Mouse (Mus musculus): Measurements from ENCODE around the gene Kif13a. TPM values are rescaled to one million over a fixed set of nuclear protein-coding genes. Genes with fewer than 3 reads are reported as not detected.

Kif13a gene
- polyA plus RNA-seq, 1 experiment from 2014 or later, result 7.9 TPM

- no peak for ATAC-seq (ENCODE audit: insufficient read depth, low FRiP score)
Observed at GRCm38 (mm10) chr13:46721009-46721408, 208.7 kb downstream of the Kif13a start.

GRCm38 (mm10) chr13:46718893-46719400, 210.7 kb downstream of the Kif13a start:
- no peak for ATAC-seq (ENCODE audit: insufficient read depth, low FRiP score)
- H3K9ac ChIP-seq (ENCODE audit: low read length), result no peak overlapping the region
- H3K4me2 ChIP-seq (ENCODE audit: low read depth, low read length), result no peak overlapping the region
- no peaks in the 10 kb centered on the region for H3K9me3 ChIP-seq (replicated peaks; ENCODE audit: control insufficient read depth, low read length)
- peaks cover 3% of the 10 kb centered on the region; the same call in 1 of the 2 replicates for H3K4me1 ChIP-seq (ENCODE audit: control insufficient read depth, insufficient read depth, low read length)
- no peaks in the 10 kb centered on the region for H3K27me3 ChIP-seq (ENCODE audit: control insufficient read depth, insufficient read depth, low read length)
- H3K27ac ChIP-seq (ENCODE audit: low read length), result no peak overlapping the region
- WGBS, result 78% methylated on average over 5 of the region's 5 CpGs
- no peak overlapping the region for H3K4me3 ChIP-seq (replicated peaks; ENCODE audit: low read length)
- peaks cover 3% of the 10 kb centered on the region; the same call in 1 of the 2 replicates for H3K36me3 ChIP-seq (ENCODE audit: control insufficient read depth, insufficient read depth, low read length)

More at GRCm38 (mm10) chr13:46721009-46721408, 208.7 kb downstream of the Kif13a start:
- Histone ChIP-seq H3K9ac (ENCODE audit: low read length) (no peak overlapping the region), H3K27ac (ENCODE audit: low read length) (no peak overlapping the region), H3K36me3 (ENCODE audit: control insufficient read depth, insufficient read depth, low read length) (no peaks in the 10 kb centered on the region), H3K4me2 (ENCODE audit: low read depth, low read length) (no peak overlapping the region), H3K4me1 (ENCODE audit: control insufficient read depth, insufficient read depth, low read length) (peaks cover 17% of the 10 kb centered on the region), H3K9me3 (replicated peaks; ENCODE audit: control insufficient read depth, low read length) (no peaks in the 10 kb centered on the region), H3K27me3 (ENCODE audit: control insufficient read depth, insufficient read depth, low read length) (no peaks in the 10 kb centered on the region), H3K4me3 (replicated peaks; ENCODE audit: low read length) (no peak overlapping the region)

- no peak overlapping the region for H3K9ac ChIP-seq (ENCODE audit: low read length)
- H3K4me3 ChIP-seq (replicated peaks; ENCODE audit: low read length), result no peak overlapping the region
- no peak overlapping the region for H3K27ac ChIP-seq (ENCODE audit: low read length)
- no peak overlapping the region for H3K4me2 ChIP-seq (ENCODE audit: low read depth, low read length)
- H3K9me3 ChIP-seq (replicated peaks; ENCODE audit: control insufficient read depth, low read length), result no peaks in the 10 kb centered on the region
- peaks cover 14% of the 10 kb centered on the region; the same call in 1 of the 2 replicates for H3K36me3 ChIP-seq (ENCODE audit: control insufficient read depth, insufficient read depth, low read length)
- H3K4me1 ChIP-seq (ENCODE audit: control insufficient read depth, insufficient read depth, low read length), result peaks cover 3% of the 10 kb centered on the region; the same call in 1 of the 2 replicates
- 65% methylated on average over 3 of the region's 3 CpGs for WGBS
- ATAC-seq (ENCODE audit: insufficient read depth, low FRiP score), result no peak
- H3K27me3 ChIP-seq (ENCODE audit: control insufficient read depth, insufficient read depth, low read length), result no peaks in the 10 kb centered on the region
Observed at GRCm38 (mm10) chr13:46715976-46716639, 213.6 kb downstream of the Kif13a start.

- ATAC-seq (ENCODE audit: insufficient read depth, low FRiP score), result no peak
- no peaks in the 10 kb centered on the region for H3K4me1 ChIP-seq (ENCODE audit: control insufficient read depth, insufficient read depth, low read length)
- no peak overlapping the region for H3K4me3 ChIP-seq (replicated peaks; ENCODE audit: low read length)
- H3K9me3 ChIP-seq (replicated peaks; ENCODE audit: control insufficient read depth, low read length), result no peaks in the 10 kb centered on the region
- no peaks in the 10 kb centered on the region for H3K27me3 ChIP-seq (ENCODE audit: control insufficient read depth, insufficient read depth, low read length)
- no peak overlapping the region for H3K9ac ChIP-seq (ENCODE audit: low read length)
- no peak overlapping the region for H3K27ac ChIP-seq (ENCODE audit: low read length)
- peaks cover 18% of the 10 kb centered on the region; the same call in 1 of the 2 replicates for H3K36me3 ChIP-seq (ENCODE audit: control insufficient read depth, insufficient read depth, low read length)
- 90% methylated on average over 5 of the region's 5 CpGs for WGBS
- H3K4me2 ChIP-seq (ENCODE audit: low read depth, low read length), result no peak overlapping the region
Observed at GRCm38 (mm10) chr13:46713486-46713885, 216.2 kb downstream of the Kif13a start.

DNA sequence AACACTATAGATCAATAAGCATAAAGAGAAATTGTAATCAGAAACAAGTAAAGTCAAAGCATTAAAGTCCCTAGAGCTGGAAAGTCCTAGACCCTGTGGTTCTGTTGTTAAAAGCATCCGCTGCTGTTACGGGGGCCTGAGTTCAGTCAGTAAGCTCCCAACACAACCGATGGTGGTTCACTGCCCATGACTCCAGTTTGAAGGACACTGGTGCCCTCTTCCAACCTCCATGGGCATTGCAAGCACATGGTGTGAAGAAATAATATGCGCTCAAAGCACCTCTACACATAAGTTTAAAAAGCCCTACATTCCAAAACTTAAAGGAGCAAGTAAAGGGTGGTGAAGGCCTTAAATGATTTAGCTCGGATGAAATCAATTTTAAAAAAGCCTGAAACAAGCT, 226.5 kb downstream of the Kif13a start:
- no peak overlapping the region for H3K4me2 ChIP-seq (ENCODE audit: low read depth, low read length)
- no peaks in the 10 kb centered on the region for H3K27me3 ChIP-seq (ENCODE audit: control insufficient read depth, insufficient read depth, low read length)
- no peak for ATAC-seq (ENCODE audit: insufficient read depth, low FRiP score)
- peaks cover 9% of the 10 kb centered on the region; the same call in 1 of the 2 replicates for H3K36me3 ChIP-seq (ENCODE audit: control insufficient read depth, insufficient read depth, low read length)
- no peak overlapping the region for H3K27ac ChIP-seq (ENCODE audit: low read length)
- no peaks in the 10 kb centered on the region for H3K9me3 ChIP-seq (replicated peaks; ENCODE audit: control insufficient read depth, low read length)
- WGBS, result 81% methylated on average over 5 of the region's 5 CpGs
- H3K9ac ChIP-seq (ENCODE audit: low read length), result no peak overlapping the region
- H3K4me3 ChIP-seq (replicated peaks; ENCODE audit: low read length), result no peak overlapping the region
- H3K4me1 ChIP-seq (ENCODE audit: control insufficient read depth, insufficient read depth, low read length), result no peaks in the 10 kb centered on the region

GRCm38 (mm10) chr13:46701486-46701885, 228.2 kb downstream of the Kif13a start:
- no peak for ATAC-seq (ENCODE audit: insufficient read depth, low FRiP score)
- no peaks in the 10 kb centered on the region for H3K27me3 ChIP-seq (ENCODE audit: control insufficient read depth, insufficient read depth, low read length)
- H3K4me1 ChIP-seq (ENCODE audit: control insufficient read depth, insufficient read depth, low read length), result no peaks in the 10 kb centered on the region
- no peak overlapping the region for H3K27ac ChIP-seq (ENCODE audit: low read length)
- H3K4me2 ChIP-seq (ENCODE audit: low read depth, low read length), result no peak overlapping the region
- H3K36me3 ChIP-seq (ENCODE audit: control insufficient read depth, insufficient read depth, low read length), result 0 out of 2 replicates have a peak, but pooled peaks cover 4% of the 10 kb centered on the region
- 93% methylated on average over 2 of the region's 2 CpGs for WGBS
- H3K4me3 ChIP-seq (replicated peaks; ENCODE audit: low read length), result no peak overlapping the region
- H3K9me3 ChIP-seq (replicated peaks; ENCODE audit: control insufficient read depth, low read length), result no peaks in the 10 kb centered on the region
- H3K9ac ChIP-seq (ENCODE audit: low read length), result no peak overlapping the region

- no peaks in the 10 kb centered on the region for H3K4me1 ChIP-seq (ENCODE audit: control insufficient read depth, insufficient read depth, low read length)
- H3K27me3 ChIP-seq (ENCODE audit: control insufficient read depth, insufficient read depth, low read length), result no peaks in the 10 kb centered on the region
- no peak overlapping the region for H3K9ac ChIP-seq (ENCODE audit: low read length)
- 94% methylated on average over 1 of the region's 1 CpGs for WGBS
- H3K4me3 ChIP-seq (replicated peaks; ENCODE audit: low read length), result no peak overlapping the region
- no peaks in the 10 kb centered on the region for H3K9me3 ChIP-seq (replicated peaks; ENCODE audit: control insufficient read depth, low read length)
- H3K27ac ChIP-seq (ENCODE audit: low read length), result no peak overlapping the region
- no peak overlapping the region for H3K4me2 ChIP-seq (ENCODE audit: low read depth, low read length)
- ATAC-seq (ENCODE audit: insufficient read depth, low FRiP score), result no peak
- 0 out of 2 replicates have a peak, but pooled peaks cover under 1% of the 10 kb centered on the region for H3K36me3 ChIP-seq (ENCODE audit: control insufficient read depth, insufficient read depth, low read length)
Observed at GRCm38 (mm10) chr13:46699372-46699771, 230.3 kb downstream of the Kif13a start.

Other genes with a start within 250 kb of the Kif13a start
- 16.9 and 18.5 TPM in 2 replicates for gene Nup153, start 201.9 kb downstream of the Kif13a start, polyA plus RNA-seq (2015; fragmentation: Nextera tagmentation; extraction: Ambion mirVana)
- 2.9 and 4.0 TPM in 2 replicates for gene Nhlrc1, start 85.0 kb upstream of the Kif13a start, polyA plus RNA-seq (2015; fragmentation: Nextera tagmentation; extraction: Ambion mirVana)
- 16.4 and 17.1 TPM in 2 replicates for gene Kdm1b, start 113.6 kb upstream of the Kif13a start, polyA plus RNA-seq (2015; fragmentation: Nextera tagmentation; extraction: Ambion mirVana)
- gene Tpmt, start 114.9 kb upstream of the Kif13a start, polyA plus RNA-seq (2015; fragmentation: Nextera tagmentation; extraction: Ambion mirVana), result 18.9 and 19.8 TPM in 2 replicates
- 164 and 199 TPM in 2 replicates for gene Dek, start 176.3 kb upstream of the Kif13a start, polyA plus RNA-seq (2015; fragmentation: Nextera tagmentation; extraction: Ambion mirVana)
- 3.1 and 3.4 TPM in 2 replicates for gene Rnf144b, start 192.8 kb upstream of the Kif13a start, polyA plus RNA-seq (2015; fragmentation: Nextera tagmentation; extraction: Ambion mirVana)